Mouse (Mus musculus) thymus, postnatal 10 days (tissue): Measurements from ENCODE around the gene AC141477.1.

ENCODE experiments used
- DNase-seq, 2 experiments: peaks; one replicate each; pipeline ENCODE4 v3.0.0; 2021; ENCODE audit warnings: low spot score in 2 of 2

Gene AC141477.1

DNA sequence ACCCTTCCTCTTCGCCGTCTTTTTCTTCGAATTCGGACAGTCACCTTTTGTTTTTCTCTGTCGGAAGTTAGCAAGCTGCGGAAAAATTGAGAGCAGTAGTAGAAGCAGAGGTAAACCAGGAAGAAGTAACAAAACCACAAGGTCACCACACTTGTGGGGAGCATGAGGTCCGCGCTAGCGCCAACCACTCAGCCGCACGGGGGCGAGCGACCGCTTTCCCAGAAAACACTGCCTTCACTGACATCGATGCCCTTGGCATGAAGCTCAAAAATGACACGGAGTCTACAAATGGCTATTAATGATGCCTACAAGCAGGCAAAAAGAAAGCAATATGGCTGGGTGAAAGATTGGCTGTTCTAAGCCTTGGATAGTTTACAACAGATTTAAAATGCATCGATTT is at the start of gene AC141477.1:
AC141477.1 (minus strand) TSS at position 164 of the 400 bp plus-strand sequence.
- DNase-seq, result no peak

DNA sequence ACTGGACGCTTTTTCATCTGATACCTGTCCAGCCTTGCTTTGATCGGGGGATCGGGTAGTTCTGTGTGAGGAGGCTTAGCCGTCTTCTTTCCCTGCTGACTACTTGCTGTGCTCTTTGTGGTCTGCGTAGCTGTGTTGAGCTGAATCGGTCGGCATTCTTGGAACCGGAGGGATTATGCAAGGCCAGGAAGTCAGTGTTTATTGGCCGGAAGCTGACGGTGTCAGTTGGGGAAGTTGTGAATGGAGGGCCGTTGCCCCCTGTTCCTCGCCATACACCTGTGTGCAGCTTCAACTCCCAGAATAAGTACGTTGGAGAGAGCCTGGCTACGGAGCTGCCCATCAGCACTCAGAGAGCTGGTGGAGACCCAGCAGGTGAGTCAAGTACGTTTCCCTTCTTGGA is 49.0 kb upstream of the AC141477.1 start:
- DNase-seq, result no peak

DNA sequence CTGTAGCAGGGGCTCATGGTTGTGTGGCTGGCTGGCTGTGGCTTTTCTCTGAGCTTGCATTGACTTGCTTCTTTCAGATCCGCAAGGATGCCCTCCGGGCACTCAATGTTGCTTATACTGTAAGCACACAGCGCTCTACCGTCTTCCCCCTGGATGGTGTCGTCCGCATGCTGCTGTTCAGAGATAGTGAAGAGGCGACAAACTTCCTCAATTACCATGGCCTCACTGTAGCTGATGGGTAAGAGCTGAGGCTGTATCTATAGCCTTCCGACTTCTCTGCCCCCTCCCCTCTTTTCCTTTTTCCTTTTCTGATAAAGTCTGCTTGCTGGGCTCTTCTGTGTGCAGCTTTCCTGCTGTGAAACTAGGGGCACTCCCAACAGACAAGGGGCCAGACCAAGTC is 48.0 kb upstream of the AC141477.1 start:
- DNase-seq, result no peak

DNA sequence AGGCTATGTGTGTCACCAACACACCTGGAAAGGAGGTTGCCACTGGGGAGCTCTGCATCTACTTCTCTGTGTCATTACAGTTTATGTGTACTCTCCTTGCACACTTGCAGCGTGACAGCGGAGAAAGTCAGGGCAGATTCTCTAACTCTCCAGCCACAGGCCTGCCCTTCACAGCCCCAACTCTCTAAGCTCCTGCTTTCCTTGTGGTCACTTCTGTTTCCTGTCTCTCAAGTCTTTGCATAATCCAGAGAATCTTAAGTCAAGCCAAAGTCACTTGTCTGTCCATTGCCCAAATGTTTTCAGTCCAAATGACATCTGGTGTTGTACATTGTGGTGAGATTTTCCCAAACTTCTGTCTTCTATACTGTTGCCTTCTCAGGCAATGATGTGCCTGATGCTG is 46.1 kb upstream of the AC141477.1 start:
- no peak for DNase-seq

DNA sequence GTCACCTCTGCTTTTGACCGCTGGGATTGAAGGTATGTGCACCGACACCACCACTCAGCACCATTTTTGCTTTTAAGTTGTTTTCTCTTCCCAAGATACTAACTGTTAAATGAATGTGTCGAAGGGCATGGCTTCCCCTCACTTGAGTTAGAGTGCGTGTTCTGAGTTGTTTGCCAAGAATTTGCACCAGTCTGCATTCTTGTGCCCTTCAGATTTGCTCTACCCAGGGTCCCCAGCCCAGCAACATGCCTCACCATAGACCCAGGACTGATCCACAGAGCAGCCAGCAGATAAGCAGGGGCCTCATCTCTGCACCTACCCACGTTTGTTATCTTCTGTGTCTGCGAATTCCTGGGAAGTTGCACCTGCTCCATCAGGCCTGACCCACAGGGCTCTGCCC is 41.2 kb upstream of the AC141477.1 start:
- no peak for DNase-seq

DNA sequence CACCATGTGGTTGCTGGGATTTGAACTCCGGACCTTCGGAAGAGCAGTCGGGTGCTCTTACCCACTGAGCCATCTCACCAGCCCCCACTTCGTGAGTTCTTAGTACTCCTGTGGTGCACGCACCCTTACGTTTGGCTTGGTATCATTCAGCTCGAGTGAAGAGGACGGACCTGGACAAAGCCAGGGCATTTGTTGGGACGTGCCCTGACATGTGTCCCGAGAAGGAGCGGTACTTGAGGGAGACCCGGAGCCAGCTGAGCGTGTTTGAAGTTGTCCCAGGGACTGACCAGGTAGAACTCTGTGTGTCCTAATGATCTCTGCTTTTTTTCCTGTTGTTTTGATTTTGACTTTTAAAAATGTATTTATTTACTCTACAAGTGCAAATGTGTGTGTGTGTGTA is 40.6 kb upstream of the AC141477.1 start:
- DNase-seq, result no peak

DNA sequence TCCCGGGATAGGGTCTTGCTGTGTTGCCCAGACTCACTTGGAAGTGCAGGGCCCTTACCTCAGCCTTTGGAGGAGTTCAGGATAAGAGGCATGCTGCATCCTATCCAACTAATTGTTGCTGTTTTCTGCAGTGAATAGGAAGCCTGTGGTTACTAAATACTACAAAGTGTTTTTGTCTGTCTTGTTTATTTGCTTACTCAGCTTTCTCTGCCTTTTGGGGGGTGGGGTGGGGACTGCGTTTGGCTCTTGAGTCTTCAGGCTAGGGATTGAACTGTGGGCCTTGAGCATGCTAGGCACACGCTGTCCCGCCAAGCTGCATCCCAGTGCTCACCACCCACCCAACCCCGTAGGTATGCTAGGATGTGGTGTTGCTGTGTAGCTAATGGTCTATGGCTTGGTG is 33.5 kb upstream of the AC141477.1 start:
- no peak for DNase-seq

DNA sequence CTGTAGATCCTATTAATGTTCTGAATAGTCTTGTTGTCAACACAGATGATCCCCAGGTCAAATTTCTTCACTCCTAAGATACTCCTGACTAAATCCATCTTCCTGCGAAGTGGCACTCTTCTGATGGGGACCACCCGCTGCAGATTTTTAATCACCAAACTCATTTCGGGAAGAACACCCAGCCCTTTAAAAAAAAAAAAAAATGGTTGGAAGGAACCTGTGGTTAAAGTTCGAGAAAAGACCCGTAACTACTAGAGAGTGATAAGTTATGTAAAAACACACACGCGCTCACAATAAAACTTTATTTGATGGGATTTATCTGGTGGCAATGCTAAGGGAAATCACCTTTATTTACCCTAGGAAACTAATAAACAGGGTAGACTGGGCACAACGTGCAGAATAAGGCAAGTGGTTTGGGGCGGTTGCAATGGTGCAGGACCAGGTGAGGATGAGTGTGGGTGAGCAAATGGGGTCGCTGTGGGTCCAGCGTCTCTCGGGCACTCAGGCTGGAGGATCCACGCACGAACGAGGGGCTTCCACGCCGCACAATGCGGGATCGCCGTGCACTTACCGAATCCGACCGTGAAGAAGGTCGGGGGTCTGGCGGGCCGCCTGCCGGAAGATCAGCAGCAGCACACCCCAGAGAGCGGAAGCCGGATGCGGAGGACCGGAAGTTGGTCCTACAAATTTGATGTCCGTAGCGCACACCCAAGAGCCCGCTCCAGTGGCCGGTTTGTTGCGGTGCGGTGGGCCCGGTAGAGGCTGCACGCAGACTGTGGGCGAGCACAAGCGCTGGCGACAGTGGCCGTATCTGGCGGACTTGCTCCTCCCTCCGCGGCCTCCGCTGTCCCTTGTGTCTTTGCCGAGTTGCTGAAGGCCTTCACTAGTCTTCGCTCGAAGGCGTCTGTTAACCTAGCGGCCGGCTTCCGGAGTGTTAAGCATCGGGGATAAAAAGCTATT is 28.2 kb upstream of the AC141477.1 start, which contains the start of the genes Mcm3ap and Ybey:
Mcm3ap (plus strand) TSS at position 725 of the 960 bp plus-strand sequence.
Ybey (minus strand) TSS at position 912 of the 960 bp plus-strand sequence.
- peak; percentile 69 to 84 for DNase-seq

DNA sequence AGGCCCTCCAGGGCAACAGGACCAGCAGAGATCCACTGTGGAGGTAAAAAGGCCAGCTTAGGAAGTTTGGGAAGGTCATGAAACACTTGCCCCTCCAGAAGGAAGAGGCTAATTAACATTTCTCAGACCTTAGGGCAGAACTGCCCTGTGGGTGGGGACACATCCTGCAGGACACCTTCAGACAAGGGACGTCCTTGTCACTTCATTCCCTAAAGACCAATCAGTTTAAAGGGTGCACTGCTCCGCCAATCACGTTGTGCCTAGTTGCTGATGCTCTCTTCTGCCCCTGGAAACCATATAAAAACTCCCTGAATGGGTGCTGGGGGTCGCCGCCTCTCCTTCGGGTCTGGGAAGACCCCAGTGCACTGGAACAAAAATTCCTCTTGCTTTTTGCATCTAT is 22.5 kb upstream of the AC141477.1 start:
- DNase-seq, result no peak

DNA sequence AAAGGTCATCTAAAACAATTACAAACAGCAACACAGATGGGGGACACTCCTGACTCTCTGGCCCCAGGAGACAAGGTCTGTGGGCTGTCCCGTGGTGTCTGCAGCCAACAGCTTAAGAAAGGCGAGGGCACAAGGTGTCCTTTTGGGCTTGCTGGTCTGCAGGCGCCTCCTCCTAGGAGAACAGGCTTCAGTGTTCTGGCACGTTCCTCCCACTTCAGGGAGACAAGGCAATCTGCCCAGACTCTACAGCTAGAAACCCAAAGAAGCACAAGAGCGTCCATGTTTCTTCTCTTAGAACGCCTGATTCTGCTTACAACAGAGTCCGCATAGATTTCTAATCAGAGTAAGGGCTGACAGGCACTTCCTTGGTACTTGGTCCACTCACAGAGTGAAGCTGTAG is 22.1 kb upstream of the AC141477.1 start:
- no peak for DNase-seq

DNA sequence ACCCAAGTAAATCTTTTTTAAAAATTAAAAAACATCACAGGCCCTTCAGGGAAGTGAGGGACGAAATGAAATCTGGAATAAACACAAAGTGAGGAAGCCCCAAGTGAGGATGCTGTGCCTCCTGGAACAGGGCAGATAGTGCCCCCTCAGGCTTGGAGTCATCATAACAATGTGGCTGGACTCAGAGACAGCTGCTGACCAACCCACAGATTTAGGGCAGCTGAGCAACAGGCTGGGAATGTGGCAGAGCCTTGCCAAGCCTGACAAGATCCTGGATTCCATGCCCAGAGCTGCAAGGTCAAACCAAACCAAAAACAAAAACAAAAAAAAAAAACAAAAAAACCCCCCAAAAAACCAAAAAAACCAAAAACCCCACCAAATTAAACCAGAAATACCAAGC is 21.0 kb upstream of the AC141477.1 start:
- no peak for DNase-seq

DNA sequence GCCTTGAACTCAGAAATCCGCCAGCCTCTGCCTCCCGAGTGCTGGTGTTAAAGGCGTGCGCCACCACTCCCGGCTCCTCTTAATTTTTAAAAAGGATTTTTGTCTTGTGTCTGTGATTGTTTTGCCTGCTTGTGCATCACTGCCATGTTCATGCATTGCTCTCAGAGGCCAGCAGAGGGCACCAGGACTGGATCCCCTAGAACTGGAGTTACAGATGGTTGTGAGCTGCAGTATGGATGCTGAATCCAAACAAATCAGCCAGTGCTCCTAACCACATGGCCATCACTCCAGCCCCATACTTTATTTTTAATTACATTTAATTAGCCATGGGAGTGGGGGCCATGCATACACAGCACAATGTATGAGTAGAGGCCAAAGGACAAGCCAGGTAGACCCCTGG is 15.0 kb upstream of the AC141477.1 start:
- peak in 1 of 2 experiments; percentile 29 for DNase-seq

DNA sequence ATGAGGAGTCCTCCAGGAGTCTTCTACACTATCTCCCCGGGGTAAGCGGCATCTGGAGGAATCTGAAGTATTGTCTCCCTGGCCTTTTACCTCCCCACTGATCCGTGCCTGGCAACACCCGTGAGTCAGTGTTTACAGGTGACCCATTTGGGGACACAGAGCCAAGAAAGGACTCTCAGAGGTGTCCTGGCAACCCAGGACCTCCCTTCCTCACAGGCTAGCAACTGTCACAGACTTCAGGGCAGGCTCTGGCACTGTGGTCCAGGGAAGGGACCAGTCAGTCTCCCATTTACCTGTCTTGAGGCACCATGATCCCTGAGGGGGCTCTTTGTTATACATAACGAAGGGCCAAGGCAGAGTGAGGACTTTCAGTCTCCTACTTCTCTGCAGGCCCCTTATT is 8.6 kb upstream of the AC141477.1 start, which contains the start of gene 2610028H24Rik:
2610028H24Rik (plus strand) TSS at position 231 of the 400 bp plus-strand sequence.
- no peak for DNase-seq

DNA sequence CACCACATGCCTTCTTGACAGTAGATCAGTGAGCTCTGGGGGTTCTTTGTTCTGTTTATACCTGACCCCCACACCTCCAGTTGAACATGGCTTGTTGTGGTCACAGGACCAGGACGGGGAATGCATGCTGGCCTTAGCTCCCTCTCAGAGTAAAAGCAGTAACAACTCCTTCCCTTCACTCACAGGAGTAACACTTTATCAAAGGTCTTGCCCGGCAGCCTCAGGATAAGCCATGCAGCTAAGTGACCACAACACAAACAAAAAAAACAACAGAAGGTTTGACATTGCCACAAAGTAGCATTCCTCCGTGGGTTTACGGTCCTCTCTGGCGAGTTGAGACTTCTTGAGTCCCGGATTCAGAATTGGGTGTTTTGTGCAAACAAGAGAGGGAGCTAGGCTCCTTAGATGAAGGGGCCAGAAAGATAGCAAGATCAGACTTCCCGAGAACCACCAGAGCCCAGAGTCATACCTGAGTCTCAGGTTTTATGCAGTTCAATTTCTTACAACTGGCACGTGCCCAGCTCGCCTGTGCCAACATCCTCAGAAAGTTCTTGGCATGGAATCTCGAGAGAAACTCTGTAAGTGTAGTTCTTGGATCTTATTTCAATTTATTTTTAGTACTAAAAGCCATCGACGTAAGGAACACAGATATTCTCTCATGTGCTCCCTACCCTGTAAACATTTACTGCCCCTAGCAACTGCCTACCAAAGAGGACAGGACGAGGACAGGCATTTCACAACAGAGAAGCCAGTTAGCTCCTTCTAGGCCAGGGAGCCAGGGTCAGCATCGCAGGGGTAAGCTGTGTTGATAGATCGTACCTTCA is 7.4 kb upstream of the AC141477.1 start:
- DNase-seq, result no peak

DNA sequence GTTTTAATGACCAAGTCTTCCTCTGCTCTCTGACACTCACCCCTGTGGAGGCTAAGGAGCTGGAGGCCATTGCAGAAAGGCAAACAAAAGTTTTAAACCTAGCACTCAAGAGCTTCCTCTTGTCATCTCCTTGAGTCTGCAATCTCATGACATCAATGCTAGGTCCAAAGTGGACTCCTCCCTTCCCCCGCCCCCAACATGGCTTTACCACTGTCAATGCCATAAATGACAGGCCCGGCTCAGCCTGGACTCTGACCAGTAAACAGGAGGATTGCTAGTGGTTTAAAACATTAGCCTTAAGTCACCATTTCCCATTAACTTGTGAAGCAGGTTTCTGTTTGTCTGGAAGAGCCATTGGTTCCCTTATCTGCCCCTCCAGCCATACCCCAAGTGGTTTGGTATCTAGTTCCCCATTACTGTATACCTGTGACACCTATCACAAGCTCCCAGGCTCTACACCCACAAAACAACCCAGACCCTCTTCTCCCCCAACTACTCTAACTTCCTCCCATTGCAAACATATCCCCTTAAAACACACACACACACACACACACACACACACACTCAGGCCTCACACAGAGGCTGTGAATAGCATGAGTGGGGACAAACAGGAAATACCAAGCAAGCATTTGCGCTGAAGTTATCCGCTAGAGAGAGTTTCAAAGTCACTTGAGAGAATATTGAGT is 5.9 kb upstream of the AC141477.1 start:
- no peak for DNase-seq

DNA sequence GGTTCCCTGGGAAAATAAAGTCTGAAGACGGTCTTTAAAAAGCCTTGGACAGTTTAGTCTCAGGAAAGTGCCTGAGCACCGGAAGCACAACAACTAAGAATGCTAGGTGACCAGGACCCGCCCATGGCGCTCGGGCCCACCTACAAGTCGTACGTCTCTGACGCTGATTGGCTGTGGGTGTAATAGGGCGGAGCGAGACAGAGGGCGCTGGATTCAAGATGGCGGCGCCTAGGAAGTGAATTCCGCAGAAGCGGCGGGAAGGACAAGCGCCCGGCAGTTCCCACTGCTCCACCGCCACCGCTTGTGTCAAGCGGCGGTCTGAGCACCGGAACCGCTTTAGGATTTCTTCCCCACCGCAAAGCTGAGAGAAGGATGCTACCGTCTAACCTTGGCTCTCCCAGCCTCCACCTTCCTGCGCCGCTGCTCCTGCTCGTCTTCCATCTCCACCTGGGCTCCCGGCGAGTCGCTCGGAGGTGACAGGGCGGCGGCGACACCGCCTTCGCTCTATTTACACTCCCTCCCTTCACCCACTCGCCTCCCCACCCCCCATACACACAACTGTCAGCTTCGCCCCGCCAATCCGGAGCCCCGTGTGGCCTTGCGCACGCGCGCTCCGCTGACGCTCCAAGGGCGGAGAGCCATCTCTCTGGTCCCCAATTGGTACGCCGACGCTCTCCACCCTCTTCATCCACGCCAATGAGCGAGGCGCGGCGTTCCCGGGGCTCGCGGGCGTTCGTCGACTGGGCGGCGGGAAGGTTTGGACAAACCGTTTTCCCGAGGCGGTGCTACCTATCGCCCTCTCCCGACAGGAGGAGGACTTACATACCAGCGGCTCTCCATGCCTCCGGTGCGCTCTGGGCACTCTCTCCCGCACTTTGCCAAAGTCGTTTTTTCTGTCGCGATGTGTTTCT is 2.2 kb upstream of the AC141477.1 start, which contains the start of gene Pcnt:
Pcnt (minus strand) TSS at position 609 of the 911 bp plus-strand sequence.
- DNase-seq, result peak; percentile 94 to 96

DNA sequence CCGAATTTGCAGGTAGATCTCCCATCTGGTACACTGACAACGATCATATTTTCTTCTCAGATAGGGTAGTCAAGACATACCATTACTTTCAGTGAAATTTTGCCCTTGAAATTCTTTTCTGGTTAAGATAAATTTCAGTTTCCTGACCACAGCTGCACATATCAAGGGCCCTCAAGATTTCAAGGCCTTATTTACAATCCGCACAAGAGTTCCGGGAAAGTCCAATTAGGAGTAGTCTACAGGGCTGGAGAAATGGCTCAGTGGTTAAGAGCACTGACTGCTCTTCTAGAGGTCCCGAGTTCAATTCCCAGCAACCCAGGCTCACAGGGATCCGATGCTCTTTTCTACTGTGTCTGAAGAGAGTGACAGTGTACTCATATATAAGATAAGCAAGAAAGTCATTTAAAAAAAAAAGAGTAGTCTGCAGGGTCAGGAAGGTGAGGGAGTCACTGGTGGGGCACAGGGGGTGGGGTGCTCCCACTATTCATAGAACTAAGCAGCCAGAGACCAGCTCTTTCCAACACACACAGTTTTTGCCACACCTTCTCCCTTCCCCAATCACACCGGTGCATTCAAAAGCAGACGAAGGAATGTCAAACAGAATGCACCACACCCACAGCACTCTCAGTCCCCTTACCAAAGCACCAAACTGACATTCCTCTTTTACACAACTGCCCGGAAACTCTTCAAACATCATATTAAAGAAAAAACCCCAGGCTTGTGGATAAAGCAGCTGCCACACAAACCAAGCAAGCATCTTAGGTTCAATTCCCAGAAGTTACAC is 945 bp downstream of the AC141477.1 start:
- DNase-seq, result no peak

DNA sequence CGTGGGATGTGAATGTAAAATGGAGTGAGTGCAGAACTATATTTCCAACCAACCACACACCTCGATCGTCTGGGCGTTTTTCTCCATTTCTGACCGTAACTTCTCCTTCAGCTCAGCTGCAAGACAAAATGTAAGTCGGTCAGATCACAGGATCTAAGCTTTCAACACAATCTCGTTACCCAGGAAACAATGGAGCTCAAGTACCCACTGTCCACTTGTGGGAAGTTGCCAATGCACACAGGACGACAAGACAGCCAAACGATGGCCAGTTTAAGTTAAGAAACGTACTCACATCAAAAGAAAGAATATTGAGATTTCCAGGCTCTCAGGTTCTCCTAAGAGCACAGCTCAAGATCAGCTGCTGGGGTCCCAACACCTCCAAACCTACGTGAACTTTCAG is 6.3 kb downstream of the AC141477.1 start:
- DNase-seq, result no peak

DNA sequence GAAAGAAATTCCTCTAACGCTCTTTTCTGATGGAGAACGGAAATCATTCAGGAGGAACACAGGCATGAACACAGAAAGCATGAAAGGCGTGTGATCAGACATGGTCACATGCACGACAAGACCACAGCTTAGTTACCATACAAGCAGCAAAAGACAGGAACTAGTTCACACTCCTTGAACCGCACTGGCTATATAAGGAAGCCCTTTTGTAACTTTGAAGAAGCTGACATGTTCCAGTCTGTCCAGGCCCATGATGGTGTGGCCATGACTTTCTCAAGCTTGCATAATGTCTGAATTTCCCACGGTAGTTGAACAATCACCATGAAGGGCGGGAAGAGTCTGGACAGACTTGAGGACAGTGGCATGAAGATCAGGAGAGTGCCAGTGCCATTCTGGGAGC is 14.6 kb downstream of the AC141477.1 start:
- no peak for DNase-seq

DNA sequence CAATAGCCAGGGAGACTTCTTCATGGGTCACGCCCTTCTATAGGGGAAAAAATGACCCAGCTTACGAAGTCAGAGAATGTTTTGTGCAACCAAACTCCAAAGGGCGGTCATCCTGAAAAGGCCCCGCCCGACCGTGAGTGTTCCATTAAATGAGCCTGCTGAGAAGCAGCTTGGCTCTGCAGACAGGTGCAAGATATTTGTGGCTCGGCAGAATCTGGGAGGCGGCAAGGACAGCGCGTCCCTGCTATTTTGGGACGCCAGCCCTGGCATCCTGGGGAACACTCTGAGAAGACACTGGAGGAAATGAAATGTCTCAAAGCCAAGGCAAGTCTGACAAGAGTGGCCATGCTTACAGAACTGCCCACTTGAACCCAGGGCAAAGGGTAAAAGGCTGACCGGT is 23.4 kb downstream of the AC141477.1 start:
- DNase-seq, result no peak
